Mouse (Mus musculus): ENCODE results near the gene Prkce.

- no peak for TF ChIP-seq HCFC1 (IDR thresholded peaks at IDR 0.05; ENCODE audit: borderline replicate concordance, insufficient read depth, low read length)
- no peak for TF ChIP-seq ZNF384 (IDR thresholded peaks at IDR 0.05; ENCODE audit: low read depth, low read length)
- no peak for TF ChIP-seq MAFK (IDR thresholded peaks at IDR 0.05; ENCODE audit: insufficient read depth, low read depth, low read length)
- no peak for TF ChIP-seq CHD2 (IDR thresholded peaks at IDR 0.05; ENCODE audit: low read depth, low read length)
- TF ChIP-seq ZC3H11A (IDR thresholded peaks at IDR 0.05; ENCODE audit: borderline replicate concordance, low read depth, low read length): no peak
Measured at GRCm38 (mm10) chr17:86551561-86551960, 384.0 kb downstream of the Prkce start.
